Mouse (Mus musculus): ENCODE data around the gene A730061H03Rik.

The A730061H03Rik gene

DNA sequence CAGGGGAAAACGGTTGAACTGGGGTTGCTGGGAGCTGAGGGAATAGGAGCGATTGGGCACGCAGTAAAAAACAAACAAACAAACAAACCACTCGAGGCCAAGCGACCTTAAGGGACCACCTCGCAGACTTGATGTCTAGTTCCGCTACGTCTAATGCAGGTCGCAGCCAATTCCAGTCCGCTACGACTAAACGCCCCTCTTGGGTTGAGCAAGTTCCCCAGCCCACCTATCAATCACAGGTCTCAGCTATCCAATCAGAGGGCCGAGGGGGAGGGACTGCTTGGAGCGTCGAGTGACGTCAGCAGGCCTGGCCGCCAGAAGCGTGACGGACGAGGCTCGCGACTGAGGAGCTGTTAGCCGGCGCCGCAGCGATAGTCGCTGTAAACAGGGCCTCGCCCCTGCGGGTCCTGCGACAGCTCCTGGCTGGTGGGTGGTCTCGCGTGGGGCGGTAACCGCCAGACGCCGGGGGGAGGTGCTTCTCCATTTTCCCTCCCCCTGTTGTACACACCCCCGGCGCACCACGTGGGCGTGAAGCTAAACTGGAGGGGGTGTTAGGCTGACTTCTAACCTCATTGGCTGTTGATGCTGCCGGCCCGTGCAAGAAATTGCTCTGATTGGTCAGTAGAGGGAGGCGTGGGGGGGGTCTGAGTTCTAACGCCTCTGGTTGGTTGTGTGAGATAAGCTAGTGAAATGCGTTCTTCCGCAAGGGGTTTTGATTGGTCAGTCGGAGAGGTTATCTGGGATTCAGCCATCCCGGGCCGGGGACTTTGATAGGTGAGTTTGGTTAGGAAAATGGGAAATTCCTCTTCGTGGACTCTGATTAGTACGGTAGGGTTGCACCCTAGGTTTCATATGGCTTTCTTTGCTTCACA lies at the start of gene A730061H03Rik:
Gene A730061H03Rik, minus strand, starts transcription at position 205 of the 872 bp plus-strand sequence.
- peak; percentile 96 to 98 for DNase-seq (ENCODE audit: low spot score in 2 of 2)

GRCm38 (mm10) chr14:55608339-55608738 lies 48.1 kb upstream of the A730061H03Rik start:
- DNase-seq (ENCODE audit: low spot score in 2 of 2), result no peak

GRCm38 (mm10) chr14:55605743-55606459 lies 45.7 kb upstream of the A730061H03Rik start:
- no peak for DNase-seq (ENCODE audit: low spot score in 2 of 2)

DNA sequence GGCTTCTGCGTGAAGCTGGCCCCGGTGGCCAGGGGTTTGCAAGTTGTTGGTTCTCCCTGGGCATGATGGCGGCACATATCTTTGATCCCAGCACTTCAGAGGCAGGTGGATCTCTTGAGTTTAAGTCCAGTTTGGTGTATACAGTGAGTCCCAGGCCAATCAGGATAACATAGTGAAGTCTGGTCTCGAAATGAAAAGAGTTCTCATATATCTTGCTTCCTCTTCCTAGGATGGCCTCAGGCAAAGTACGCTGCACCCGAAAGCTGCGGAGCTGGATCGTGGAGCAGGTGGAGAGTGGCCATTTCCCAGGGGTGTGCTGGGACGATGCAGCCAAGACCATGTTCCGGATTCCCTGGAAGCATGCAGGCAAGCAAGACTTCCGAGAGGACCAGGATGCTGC lies 44.6 kb upstream of the A730061H03Rik start:
- no peak for DNase-seq (ENCODE audit: low spot score in 2 of 2)

GRCm38 (mm10) chr14:55603633-55604576 lies 43.7 kb upstream of the A730061H03Rik start:
- DNase-seq (ENCODE audit: low spot score in 2 of 2), result peak; percentile 77 to 83

GRCm38 (mm10) chr14:55603271-55603632 lies 43.0 kb upstream of the A730061H03Rik start, which contains the start of gene Irf9:
Irf9 (plus strand) TSS chr14:55603571.
- no peak for DNase-seq (ENCODE audit: low spot score in 2 of 2)

GRCm38 (mm10) chr14:55598521-55599390 lies 38.5 kb upstream of the A730061H03Rik start:
- DNase-seq (ENCODE audit: low spot score in 2 of 2), result no peak

DNA sequence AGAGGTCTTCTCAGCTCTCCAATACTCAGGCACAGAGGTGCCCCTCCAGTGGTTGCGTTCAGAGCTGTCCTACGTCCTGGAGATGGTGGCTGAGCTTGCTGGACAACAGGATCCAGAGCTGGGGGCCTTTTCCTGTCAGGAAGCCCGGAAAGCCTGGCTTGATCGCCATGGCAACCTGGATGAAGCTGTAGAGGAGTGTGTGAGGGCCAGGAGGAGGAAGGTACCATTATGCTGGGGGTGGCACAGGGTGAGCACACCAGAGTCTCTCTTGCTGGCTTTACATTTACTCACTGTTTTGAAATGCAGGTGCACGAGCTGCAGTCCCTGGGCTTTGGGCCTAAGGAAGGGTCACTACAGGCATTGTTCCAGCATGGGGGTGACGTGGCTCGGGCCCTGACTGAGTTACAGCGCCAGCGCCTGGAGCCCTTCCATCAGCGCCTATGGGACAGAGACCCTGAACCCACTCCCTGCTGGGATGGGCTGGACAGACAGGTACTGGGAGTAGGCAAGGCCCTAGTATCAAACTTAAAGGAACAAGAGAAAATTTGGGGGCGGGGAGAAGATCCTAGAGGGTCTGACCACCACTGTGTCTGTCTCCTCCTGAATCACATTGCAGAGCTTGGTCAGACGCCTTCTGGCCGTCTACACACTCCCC lies 36.0 kb upstream of the A730061H03Rik start:
- DNase-seq (ENCODE audit: low spot score in 2 of 2), result no peak

DNA sequence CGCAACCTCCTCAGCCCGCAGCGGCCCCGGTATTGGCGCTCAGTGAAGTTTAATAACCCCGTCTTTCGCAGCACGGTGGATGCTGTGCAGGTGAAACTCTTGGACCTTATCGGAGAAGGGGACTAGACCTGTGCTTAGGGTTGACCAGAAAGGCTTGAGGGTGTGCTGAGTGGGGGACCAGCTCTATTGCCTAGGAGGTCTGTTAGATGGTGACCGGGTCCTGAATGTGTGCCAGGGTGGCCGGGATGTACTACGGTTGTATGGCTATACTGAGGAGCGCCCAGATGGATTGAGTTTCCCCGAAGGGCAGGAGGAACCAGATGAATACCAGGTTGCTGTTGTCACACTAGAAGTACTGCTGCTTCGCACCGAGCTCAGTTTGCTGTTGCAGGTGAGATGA lies 32.0 kb upstream of the A730061H03Rik start:
- no peak for DNase-seq (ENCODE audit: low spot score in 2 of 2)

- peak; percentile 73 to 85 for DNase-seq (ENCODE audit: low spot score in 2 of 2)
These were observed 31.2 kb upstream of the A730061H03Rik start, which contains the start of gene Rnf31 for GRCm38 (mm10) chr14:55591331-55591891. Rnf31 (plus strand) TSS chr14:55591708.

DNA sequence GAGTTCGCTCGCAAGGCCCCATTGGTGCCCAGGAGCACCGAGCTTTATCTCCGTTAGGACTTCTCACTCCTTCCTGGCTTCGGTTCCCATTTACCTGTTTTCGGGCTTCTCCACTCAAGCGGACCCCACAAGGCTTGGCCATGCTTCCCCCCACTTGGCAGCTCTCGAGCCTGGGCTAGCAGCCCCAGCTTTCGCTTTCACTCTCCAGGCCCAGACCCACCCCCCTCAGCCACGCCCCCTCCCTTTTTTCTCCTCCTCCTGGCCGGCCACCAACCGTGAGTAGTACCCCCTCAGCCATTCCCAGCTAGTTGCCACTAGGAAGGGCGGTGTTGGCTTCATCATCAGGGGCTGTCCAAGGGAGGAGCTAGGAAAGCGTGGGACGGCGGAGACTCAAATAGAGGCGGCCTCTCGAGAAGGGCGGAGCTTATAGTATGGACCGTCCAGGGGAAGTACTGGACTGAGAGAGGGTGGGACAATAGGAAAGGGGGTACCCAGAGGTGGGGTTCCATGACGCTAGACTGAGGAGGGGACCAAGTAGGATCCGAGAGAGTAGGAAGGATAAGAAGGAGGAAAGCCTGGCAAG lies 30.6 kb upstream of the A730061H03Rik start, which contains the start of gene Psme2:
Gene Psme2, minus strand, starts transcription at position 366 of the 583 bp plus-strand sequence.
- peak; percentile 60 to 81 for DNase-seq (ENCODE audit: low spot score in 2 of 2)

GRCm38 (mm10) chr14:55589771-55590448 lies 29.7 kb upstream of the A730061H03Rik start:
- no peak for DNase-seq (ENCODE audit: low spot score in 2 of 2)

DNA sequence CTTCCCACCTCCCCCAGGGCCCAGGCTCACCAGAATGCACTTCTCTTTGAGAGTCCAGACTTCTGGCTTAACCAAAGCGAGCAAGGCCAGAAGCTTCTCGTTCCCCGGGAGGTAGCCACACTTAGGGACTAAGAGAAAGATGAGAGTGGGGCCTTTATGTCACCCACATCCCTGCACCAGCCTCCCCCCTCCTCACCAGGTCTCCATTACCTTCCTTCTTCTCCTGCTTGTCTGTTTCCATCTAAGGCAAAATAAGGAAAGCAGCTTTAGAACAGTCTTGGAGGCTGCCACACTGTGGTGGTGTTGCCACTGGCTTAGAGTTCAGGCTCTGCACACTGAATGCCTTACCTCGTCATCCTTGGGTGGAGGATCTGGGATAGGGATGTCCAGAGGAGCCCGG lies 29.1 kb upstream of the A730061H03Rik start:
- DNase-seq (ENCODE audit: low spot score in 2 of 2), result no peak

- DNase-seq (ENCODE audit: low spot score in 2 of 2), result no peak
These were observed 25.9 kb upstream of the A730061H03Rik start for GRCm38 (mm10) chr14:55586149-55586548.

DNA sequence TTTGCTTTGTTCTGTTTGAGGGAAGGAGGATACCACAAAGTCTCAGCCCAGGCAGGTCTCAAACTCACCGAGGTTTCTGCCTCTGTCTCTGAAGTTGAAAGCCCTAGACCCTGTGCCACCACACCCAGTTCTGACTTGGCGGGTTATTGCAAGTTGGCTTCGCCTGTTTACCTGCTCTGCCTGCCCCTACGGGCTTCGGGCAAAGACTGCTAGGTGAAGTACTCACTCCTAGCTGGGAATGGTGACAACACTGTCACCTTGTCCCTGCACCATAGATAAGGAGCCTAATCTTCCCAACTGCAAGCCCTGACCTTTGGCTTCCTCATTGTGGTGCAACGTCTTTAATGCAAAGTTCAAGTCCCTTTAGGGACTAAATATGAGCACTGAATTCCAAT lies 25.4 kb upstream of the A730061H03Rik start:
- DNase-seq (ENCODE audit: low spot score in 2 of 2), result no peak

GRCm38 (mm10) chr14:55584702-55585565 lies 24.7 kb upstream of the A730061H03Rik start, which contains the start of gene Emc9:
Emc9 (minus strand) TSS chr14:55585302.
- DNase-seq (ENCODE audit: low spot score in 2 of 2), result peak in 1 of 2 experiments; percentile 47

DNA sequence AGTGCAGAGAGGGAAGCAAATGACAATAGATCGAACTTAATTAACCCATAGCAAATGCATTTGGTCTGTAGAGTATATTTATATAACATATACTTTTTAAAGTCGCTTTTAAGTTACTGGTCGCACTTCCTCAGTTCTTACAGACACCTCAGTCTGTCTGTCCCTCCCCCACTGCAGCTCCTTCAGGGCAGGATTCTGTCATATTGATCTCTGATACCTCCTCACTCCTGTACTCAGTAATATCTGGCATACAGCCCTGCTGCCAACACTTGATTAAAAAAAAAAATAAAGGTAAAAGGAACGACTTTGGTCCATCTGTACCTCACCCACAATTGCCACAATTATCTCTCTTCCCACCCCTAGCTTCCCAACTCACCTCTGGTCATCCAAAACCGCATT lies 24.1 kb upstream of the A730061H03Rik start:
- DNase-seq (ENCODE audit: low spot score in 2 of 2), result no peak
